Mouse (Mus musculus) kidney, postnatal 25 days (tissue): ENCODE results near the gene Tmem11.
"Not testable (repeated sequence)": the region's sequence is repeated elsewhere in the genome, so short reads cannot be mapped to it uniquely, and the experiment has no call there.

ENCODE experiments used
- DNase-seq, 2 experiments: peaks; one replicate each; pipeline ENCODE4 v3.0.0; 2021; ENCODE audit warnings: mixed read lengths in 2 of 2

Tmem11 gene

GRCm38 (mm10) chr11:60880559-60880958, 1.5 kb upstream of the Tmem11 start:
- DNase-seq: no peak

GRCm38 (mm10) chr11:60879423-60879822, 351 bp upstream of the Tmem11 start:
- DNase-seq: peak; percentile 64 to 72

GRCm38 (mm10) chr11:60878056-60878612, 938 bp downstream of the Tmem11 start:
- DNase-seq: peak; percentile 71 to 74

- no peak for DNase-seq
These were observed 6.0 kb downstream of the Tmem11 start for GRCm38 (mm10) chr11:60873101-60873500.

- DNase-seq: no peak
These were observed 7.7 kb downstream of the Tmem11 start for GRCm38 (mm10) chr11:60871409-60871808.

GRCm38 (mm10) chr11:60869471-60869870, 9.6 kb downstream of the Tmem11 start:
- DNase-seq: not testable (repeated sequence)

- peak; percentile 32 to 79 for DNase-seq
These were observed 11.2 kb downstream of the Tmem11 start for GRCm38 (mm10) chr11:60867904-60868303.

- no peak for DNase-seq
These were observed 11.6 kb downstream of the Tmem11 start for GRCm38 (mm10) chr11:60867456-60867855.

- peak; percentile 49 to 82 for DNase-seq
These were observed 13.1 kb downstream of the Tmem11 start for GRCm38 (mm10) chr11:60866021-60866420.

GRCm38 (mm10) chr11:60864916-60865315, 14.2 kb downstream of the Tmem11 start:
- peak in 1 of 2 experiments; percentile 51 for DNase-seq

- DNase-seq: no peak
These were observed 14.9 kb downstream of the Tmem11 start for GRCm38 (mm10) chr11:60864166-60864565.

- peak in 1 of 2 experiments; percentile 48 for DNase-seq
These were observed 15.9 kb downstream of the Tmem11 start for GRCm38 (mm10) chr11:60863196-60863595.

GRCm38 (mm10) chr11:60861993-60862392, 17.1 kb downstream of the Tmem11 start:
- DNase-seq: peak; percentile 14 to 62

GRCm38 (mm10) chr11:60856587-60856986, 22.5 kb downstream of the Tmem11 start:
- DNase-seq: no peak

GRCm38 (mm10) chr11:60845415-60845814, 33.7 kb downstream of the Tmem11 start:
- no peak for DNase-seq

- DNase-seq: no peak
These were observed 35.7 kb downstream of the Tmem11 start for GRCm38 (mm10) chr11:60843412-60843811.

- no peak for DNase-seq
These were observed 37.4 kb downstream of the Tmem11 start for GRCm38 (mm10) chr11:60841467-60842200.

- peak; percentile 27 to 67 for DNase-seq
These were observed 41.2 kb downstream of the Tmem11 start for GRCm38 (mm10) chr11:60837644-60838406.

GRCm38 (mm10) chr11:60836897-60837296, 42.2 kb downstream of the Tmem11 start:
- peak in 1 of 2 experiments; percentile 3 for DNase-seq

GRCm38 (mm10) chr11:60830433-60831052, 48.5 kb downstream of the Tmem11 start, which contains the start of gene Dhrs7b:
Dhrs7b (plus strand) TSS chr11:60830631.
- DNase-seq: peak; percentile 87 to 94

GRCm38 (mm10) chr11:60828903-60829302, 50.2 kb downstream of the Tmem11 start:
- DNase-seq: peak in 1 of 2 experiments; percentile 8

- peak in 1 of 2 experiments; percentile 49 for DNase-seq
These were observed 51.7 kb downstream of the Tmem11 start for GRCm38 (mm10) chr11:60827241-60827945.
